Mouse (Mus musculus) cerebellum, adult 2 months (tissue): Measurements from ENCODE around the gene Dnajc2.

ENCODE experiments used
- CTCF ChIP-seq: fragments of 200-500 bp; IDR thresholded peaks from 2 replicates; pipeline ENCODE4 v1.5.1; 2011; ENCODE audit warnings: low read depth, mild to moderate bottlenecking, control low read depth, low read length, moderate library complexity, borderline replicate concordance; ENCODE audit not compliant: insufficient read depth
- POLR2A ChIP-seq: fragments of 200-500 bp; IDR thresholded peaks from 2 replicates; pipeline ENCODE4 v1.6.1; 2011; ENCODE audit warnings: low read length, control low read depth, borderline replicate concordance; ENCODE audit not compliant: insufficient read depth

DNA sequence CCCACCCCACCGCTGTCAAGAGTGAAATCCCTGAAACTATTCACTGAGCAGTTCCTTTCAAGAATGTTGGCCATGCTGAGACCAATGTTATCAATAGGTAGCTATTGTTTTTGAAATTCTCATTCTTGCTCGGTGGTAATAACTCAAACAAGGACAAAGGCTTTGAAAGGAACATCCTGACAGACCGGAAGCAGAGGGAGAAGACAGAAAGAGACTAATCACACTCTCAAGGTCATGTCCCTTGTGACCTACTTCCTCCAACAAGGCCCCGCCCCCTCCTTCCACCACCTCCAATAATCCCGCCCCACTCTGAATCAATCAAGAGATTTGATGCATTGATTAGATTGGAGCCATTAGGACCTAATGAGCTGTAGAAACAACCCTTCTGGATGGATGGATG, 66.5 kb downstream of the Dnajc2 start:
- TF ChIP-seq POLR2A (no peak), CTCF (no peak)
